Mouse (Mus musculus) spleen, postnatal 14 days (tissue): Measurements from ENCODE around the gene Dnah2.

Experiments
- DNase-seq, 2 experiments: peaks; one replicate each; pipeline ENCODE4 v3.0.0; 2021 to 2022; ENCODE audit warnings: low spot score in 2 of 2

Dnah2 gene

DNA sequence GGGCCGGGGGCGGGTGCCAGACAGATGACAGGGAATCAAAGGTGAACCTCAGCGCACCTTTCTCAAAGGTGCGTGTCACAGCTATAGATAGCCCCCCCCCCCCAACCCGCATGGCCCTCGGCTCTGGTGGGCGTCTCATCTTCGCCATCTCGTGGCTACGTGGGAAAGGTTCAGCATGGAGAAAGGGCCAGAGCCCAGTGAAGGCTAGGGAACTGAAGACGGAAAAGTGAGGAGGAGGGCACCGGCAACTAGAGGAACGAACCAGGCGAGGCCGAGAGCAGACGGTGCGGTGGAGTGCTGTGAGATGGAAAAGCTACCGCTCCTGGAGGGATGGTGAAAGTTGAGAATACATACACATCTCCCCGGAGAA lies 129.5 kb downstream of the Dnah2 start:
- no peak for DNase-seq

DNA sequence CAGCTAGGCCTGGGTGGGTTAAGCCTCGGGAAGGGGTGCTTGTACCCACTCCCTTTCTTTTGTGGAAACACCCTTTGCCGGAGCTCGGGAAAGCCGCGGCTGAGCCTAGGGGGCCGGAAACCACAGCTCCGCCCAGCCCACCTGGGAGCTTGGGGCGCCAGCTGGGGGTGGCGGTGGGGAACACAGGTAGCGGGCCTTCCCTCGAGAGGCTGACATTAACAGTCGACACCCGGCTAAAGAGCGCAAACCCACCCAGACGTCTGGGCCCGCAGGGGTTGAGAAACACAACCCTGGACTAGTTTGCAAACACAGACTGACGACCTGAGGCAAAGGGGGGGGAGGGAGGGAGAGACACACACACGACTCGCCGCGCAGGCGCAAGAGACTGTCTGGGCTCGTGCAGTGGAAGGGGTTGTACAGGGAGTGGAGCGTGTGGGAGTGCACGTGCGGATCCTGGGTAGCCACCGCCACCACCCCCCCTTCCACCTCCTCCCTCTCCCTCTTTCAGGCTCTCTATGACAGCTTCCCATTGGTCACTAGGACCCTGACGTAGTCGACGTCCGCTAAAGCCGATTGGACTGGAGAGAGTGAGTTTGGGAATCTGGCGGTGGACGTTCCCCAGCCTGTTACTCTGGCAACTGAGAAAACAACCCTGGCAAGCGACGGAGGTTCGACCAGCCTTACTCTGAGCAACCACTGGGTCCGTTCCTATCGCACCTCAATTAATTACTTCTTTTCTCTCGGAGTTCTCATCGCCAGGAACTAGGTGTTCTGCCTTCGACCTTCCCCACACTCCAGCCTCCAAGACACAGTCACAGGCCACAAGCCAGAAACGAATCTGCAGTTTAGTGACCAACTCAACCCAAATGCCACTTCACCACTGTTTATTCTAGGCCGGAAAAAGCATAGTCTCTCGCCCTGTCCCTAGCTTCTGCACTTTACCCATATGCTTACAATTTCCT lies 130.1 kb downstream of the Dnah2 start:
- DNase-seq, result peak in 1 of 2 experiments; percentile 44

DNA sequence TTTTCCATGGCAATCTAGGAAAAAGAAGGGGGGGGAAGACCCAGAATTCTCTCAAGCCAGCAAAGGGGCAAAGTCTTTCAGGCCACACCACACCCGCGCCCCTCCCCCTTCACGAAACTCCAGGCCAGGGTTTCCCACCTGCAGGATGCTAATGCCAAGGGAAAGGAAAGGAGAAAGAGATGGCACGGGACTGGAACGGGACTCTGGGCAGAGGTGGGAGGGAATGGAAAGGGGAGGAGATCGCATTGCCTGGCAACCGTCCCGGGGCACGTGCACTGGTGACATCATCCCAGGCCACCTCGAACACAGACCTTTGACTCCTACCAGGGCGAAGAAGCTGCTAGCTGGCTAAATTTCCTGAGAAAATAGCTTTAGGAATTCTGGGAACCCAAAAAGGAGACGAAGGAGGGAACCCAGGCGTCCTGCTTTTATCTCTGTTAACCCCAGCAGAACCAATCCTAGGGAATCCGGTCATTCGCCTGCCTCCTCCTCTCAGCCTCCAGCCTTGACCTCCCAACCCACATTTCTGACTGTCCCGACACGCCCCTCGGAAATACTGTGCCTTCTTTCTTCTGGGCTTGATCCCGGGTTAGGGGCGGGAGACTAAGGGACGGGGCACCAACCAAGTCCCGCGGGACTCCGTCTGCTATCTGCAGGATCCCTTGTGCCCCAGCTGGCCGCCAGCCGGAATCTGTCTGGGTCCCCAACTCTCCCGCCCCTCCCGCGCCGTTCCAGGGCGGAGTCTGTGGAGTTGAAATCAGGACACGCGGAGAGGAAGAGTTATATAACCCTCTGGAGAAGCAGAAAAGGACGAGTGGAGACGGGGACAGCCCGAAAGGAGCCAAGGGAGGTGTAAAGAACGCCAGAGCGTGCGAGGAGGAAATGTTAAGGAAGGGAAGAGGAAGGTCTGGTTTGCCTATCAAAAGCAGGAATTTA lies 131.2 kb downstream of the Dnah2 start:
- peak in 1 of 2 experiments; percentile 59 for DNase-seq

DNA sequence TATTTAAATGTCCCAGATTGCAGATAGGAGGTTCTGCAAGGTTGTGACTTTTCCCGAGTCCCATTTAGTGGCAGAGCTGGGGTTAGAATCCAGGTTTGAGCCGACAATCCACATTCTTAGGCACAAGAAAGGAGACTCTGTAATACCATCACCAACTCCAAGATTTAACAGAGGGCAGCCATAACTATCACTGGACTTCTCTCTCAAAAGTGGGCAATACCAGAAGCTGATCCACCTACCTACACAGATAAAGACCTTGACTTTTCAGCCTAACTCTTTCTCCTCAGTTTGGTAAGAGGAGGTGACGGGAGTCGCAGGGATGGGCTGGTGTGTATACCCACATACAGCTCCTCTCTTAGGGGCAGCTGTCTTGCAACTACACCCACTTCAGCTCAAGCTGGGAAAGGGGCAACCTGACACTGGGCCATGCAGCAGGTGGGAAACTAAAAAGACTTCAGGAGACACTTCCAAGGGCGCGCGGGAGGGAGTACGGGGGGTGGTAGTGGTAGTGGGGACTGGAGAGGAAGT lies 131.9 kb downstream of the Dnah2 start:
- DNase-seq, result no peak

DNA sequence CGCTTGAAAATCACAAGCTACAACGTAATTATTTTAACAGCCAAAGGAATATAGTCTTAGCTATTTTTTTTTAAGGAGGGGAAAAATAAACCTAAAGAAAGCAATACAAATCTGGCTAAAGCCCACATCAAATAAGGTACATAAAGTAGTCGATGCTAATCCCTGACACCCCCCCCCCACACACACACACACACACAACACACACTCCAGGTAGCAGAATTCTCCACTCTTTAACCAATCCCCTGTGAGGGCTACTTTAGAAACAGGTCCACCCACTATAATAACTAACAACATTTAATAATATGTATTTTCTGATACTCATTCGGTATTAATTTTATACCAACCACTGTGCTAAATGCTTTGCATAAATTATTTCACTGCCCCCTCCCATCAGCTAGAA lies 132.4 kb downstream of the Dnah2 start:
- DNase-seq, result no peak

DNA sequence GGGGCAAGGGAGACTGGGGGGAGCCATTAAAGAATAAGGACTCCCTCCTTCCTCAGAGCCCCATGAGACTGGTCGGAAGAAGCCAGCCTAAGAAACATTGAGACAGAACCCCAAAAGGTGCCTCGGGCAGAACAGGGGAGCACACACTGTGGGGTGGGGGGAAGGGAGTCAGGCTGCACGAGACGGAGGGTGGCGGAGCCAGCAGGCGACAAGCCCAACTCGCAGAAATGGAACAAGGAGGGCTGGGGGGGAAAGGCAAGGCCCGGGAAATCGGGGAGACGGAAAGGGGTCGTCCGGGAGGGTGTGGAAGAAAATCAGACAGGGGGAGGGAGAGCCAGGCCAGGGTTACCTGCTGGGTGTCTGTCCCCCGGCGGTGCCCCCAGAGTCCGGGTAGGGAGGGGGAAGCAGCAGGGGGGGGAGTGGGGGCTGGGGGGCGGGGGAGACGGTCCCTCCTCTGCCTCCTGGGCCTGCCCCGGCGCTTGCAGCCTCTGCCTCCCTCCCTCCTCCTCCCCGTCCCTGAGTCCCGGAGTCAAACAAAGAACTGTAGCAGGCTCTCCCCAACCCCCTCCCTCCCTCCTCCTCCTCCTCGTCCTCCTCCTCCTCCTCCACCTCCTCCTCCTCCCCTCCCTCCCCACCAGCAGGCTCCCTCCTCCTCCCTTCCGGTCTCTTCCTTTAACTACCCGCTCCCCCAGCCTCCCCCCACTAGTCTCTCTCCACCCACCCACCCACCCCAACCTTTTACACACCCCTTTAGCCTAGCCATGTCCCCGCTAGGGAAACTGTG lies 133.1 kb downstream of the Dnah2 start:
- DNase-seq, result no peak

DNA sequence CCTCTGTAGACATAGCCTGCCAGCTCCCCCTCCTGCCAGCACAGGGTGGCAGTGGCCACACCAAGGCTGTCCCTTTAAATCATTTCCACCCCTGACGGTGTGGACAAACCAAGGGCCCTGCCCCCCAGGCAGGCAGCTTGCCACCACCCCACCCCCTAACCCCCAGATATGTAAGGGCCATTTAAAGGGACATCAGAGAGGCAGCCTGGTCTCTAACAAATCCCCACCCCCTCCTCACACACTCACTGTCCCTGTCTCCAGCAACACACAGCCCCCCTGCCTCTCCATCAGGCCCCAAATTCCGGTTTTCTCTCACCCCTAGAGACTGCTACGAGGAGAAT lies 133.6 kb downstream of the Dnah2 start:
- DNase-seq, result no peak

DNA sequence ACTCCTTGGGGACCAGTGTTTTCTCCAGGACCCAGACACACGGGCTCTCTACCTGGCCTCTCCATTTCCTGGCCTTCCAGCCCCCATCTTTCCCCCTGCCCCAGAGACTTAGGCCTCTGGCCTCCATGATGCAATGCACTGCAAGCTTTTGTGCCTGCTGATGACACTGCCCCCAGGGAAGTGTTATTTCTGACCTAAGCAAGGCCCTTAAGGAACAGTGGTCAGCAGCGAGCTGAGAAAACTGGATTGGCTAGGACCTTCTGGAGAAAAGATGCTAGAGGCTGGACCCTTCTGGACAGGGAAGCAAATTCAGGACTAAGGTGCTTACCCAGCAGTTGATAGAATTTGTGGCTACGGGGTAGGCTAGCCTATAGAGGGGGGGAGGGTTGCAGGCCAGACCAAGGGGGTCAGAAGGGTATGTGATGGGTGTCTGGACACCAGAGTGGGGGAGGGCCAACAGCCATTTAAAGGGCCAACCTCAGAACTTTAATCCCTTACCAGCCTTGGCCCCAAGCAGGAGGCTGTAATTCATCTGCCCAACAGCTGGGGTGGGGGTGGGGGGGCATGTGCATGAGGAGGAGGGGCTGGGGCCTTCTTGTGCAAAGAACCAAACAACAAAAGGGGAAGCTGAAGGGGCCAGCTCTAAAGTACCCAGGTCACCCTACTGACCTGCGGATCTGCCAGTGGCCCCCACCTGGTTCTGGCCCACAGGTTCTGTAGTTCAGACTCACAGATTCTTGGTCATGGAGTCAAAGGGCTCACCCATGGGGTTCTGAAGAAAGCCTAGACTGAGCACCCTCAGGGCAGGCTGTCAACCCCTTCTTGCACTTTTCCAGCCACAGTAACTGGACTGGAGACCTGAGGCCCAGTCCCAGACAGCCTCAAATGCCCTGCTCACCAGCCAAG lies 134.2 kb downstream of the Dnah2 start:
- DNase-seq, result no peak

DNA sequence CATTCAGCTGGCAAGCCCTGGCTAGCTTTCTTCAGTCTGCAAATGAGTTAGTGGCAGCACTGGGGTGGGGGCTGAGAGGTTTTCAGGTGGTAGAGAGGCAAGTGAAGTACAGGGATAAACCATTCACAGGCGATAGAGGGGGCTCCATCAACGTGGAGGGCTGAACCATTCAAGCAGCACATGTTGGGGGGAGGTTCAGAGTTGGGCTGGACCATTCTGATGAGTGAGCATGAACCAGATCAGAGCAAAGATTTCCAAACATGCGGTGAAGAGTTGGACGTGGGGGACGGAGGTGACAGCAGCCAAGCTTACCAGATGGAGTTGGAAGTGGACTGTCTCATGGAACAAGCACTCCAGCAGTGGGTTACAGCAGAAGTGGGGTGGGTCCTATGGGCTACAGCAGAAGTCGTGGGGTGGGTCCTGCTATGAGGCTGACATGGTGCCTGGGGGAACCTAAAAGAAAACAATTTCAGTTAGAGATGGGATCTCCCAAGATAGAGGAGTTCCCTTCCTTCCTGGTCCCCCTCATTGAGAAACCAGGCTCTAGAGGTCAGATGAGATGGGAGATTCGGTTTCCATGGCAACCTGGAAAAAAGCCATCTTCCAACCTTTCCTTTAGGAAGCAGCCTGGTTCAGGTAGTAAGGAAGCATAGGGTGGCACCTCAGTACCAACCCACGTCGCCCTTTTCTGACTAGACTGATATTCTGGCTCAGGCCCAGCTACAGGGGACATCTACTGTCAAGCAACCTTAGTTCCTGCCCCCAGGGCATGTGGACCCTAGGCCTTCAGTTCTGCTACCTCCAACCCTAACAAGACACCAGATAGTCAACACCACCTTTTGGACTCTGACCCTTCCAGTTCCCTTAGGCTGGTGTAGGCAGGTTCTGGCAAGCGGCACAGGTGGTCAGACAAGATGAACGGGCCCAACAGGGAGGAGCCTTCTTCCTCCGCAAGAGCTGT lies 135.4 kb downstream of the Dnah2 start, which contains the start of gene Kdm6b:
Kdm6b (minus strand) TSS at position 455 of the 961 bp plus-strand sequence.
- DNase-seq, result no peak

DNA sequence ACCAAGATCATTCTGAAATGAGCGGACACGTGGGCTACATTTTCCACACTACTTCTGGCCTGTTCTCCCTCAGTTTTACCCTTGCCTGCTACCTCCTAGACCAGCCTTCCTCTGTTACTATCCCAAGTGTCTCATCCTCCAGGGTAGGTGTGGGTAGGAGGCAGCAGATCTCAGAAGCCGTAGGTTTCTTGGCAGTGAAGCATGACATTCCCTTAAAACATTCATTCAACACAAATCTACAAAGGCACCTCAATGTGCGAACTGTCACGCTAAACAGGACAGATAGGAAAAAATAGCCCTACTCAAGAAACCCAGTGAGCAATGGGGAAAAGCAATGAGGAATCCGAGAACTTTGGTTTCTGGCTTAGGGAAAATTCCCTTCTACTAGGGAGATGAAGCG lies 136.4 kb downstream of the Dnah2 start:
- DNase-seq, result no peak

DNA sequence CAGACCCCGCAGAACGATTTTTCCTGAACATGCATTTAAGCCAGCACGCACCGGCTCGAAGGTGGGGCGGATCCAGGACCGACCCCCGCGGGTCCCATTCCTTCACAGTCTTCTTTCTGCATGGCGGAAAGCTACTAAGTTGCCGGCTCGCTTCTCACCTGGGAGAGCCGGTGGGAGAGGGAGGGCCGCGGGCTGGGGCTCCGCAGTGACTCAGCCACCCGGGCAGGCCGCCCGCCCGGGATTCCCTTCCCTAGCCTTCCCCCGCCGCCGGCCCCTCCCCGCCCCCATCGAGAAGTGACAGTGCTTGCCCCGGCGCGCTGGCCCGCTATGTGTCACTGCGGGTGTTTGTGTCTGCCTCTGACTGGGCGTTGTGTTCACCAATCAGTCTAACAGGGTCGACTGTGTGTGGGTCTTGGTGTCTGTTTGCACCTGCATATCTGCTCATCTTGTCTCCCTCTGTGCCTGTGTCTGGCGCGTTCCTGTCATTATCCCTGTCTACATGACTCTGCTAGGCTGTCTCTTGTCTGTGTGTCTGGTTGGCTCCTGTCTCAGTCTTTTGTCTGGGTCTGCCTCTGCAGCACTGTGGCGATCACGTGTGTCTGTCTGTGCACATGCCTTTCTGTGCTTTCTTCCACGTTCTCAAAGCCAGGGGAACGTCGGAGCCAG lies 137.2 kb downstream of the Dnah2 start:
- DNase-seq, result no peak

DNA sequence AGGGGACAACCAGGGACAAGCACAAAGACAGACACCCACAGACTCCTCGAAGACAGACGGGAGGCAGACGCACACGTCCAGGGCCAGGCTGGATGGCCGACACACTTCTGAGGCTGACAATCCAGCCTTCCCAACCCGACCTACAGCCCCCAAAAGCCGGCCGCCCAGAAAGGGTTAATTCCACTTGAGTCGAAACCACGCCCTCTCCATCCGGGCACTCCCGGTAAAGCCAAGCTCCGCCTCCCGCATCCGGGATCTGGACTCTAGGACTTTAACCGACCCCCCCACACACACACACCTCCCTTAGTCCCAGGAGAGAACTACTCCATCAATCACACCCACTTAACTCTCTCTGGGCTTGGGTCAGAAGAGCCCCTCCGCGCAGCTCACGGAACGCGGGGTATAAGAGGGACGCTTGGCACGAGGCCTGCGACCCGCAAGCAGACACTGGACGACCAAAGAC lies 137.8 kb downstream of the Dnah2 start:
- peak; percentile 74 to 84 for DNase-seq

DNA sequence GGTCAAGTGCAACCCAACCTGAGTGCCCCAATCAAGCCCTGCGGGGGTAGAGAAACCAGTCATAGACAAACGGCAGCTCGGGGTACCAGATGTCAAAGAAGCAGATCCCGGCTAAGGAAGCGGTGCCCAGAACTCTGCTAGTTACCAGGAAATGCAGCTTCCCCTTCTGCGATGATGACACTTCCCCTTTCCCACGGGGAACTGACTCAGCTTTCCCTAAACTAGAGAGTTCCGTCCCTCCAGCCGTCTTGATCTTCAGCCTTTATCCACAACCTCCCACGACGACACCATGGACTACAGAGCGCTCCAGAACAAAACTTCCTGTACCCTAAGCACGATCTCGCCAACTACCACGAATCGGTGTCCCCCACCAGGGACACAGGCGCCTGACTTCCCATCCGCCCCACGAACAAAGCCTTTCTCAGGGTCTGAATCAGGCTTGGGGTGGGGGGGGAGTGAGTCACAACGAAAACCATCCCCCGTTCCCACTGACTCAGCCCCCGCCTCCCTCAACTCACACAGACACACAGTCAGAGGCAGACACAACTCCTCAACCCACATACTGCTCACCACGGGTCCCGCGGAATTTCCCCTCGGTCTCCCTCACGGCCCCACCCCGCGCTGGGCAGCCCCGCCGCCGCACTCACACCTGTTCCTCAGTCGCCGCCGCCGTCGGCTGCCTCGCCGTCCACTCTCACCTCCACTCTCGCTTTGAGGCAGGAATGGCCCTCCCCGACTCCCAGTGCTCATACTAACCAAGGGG lies 138.4 kb downstream of the Dnah2 start:
- peak in 1 of 2 experiments; percentile 57 for DNase-seq

DNA sequence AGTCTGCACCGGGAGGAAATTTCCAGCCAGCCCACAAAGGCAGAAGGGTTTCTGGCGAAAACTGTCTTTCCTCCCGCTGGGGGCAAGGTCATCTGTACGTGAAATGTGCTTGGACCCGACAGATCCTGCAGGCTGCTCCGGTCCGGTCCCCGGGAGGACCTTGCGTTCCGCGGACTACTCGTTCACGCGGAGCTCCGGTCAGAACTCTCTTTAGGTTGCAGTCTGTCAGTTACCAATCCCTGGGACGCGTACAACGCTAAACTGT lies 138.9 kb downstream of the Dnah2 start:
- DNase-seq, result no peak

DNA sequence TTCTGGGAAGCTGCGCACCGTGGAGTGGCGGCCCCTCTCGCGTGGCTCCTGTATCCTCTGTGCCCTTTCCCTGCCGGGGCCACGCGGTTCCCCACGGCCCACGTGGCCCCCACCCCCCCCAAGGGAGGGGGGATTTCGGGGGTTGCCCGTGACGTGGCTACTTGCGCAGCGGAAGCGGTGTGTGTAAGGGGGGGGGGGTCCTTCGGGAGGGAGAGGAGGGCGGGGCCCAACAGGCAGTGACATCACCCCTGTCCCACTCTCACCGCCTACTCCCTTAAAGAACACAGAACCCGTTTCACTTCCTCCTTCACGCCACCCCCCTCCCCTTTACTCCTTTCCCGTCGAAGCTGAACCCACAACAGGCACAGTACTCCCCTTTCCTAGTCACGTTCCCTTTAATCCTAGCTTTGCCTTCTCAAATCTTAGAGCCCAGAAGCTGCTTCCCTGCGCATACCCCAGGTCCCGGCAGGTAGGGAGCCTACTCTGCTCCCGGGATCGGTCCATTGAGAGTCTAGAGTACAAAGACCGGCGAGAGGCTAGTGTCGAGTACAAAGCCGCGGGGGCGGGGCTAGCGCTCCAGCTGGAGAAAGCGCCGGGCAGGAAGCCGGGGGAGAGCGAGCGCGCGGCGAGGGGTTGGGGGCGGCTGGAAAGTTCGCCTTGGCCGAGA lies 139.4 kb downstream of the Dnah2 start:
- DNase-seq, result peak; percentile 69 to 74

DNA sequence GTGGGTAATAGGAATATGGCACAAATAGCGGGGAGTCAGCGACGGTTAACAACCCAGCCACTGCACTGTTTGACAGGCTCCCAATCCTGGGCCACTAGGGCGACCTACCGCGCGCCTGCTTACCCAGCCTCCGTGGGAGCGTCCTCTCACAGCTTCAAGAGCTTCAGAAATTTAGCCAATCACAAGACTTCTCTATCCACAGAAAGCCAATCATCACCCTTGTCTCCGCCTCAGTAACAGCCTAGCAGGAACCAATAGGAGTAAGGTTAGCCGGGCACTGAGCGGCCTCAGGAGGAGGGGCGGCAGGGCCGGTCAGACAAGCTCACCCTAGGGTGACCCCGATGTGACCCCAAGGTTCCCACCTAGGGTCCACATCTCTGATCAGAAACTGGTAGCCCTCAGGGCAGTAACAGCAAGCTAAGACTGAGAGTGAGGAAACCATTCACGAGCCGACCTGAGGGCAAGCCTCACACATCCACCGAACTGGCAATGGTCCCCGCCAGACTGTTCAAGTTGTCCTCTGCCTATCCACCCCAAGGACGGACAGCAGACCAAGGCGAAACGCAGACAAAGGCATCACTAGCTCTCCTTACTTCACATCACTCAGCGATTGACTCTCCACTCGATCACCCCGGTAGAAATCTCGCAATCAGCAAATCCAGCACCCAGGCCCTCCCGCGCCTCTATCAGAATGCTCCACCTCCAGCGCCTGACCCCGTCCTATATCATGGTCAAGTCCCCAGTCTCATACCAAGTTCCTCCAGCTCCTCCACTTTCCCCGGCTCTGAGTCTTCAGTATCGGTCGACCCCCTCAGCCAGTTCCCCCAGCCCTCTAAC lies 140.2 kb downstream of the Dnah2 start:
- DNase-seq, result peak; percentile 51 to 61

DNA sequence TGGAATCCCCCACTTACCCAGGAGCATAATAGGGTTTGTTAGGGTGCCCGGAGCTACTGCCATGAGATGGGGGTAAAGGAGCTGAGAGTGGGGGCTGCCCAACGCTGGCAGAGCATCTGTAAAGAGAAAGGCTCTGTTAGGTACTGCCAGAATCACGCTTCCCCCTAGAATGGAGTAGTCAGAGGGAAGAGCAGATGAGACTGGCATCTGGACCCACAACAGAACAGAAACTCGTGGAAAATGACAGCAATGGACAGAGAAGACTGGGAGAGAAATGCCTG lies 141.2 kb downstream of the Dnah2 start:
- DNase-seq, result no peak
